Mouse (Mus musculus) embryonic facial prominence, embryonic 10.5 days (tissue): ENCODE results near the gene Gm42674. TPM values are rescaled to one million over a fixed set of nuclear protein-coding genes. Genes with fewer than 3 reads are reported as not detected.

Experiments
- DNase-seq: peaks from one replicate; pipeline ENCODE4 v3.0.0-alpha.2; 2017; ENCODE audit warnings: low spot score
- H3K27ac ChIP-seq: fragments of 300-500 bp; sonication (generic); replicated peaks from 2 replicates; pipeline ENCODE4 v1.5.1; 2016; ENCODE audit warnings: mild to moderate bottlenecking
- H3K27me3 ChIP-seq: fragments of 300-500 bp; sonication (generic); replicated peaks from 2 replicates; pipeline ENCODE4 v1.6.1; 2016; ENCODE audit warnings: low read depth, mild to moderate bottlenecking; ENCODE audit not compliant: poor library complexity, severe bottlenecking
- H3K36me3 ChIP-seq: fragments of 300-500 bp; sonication (generic); replicated peaks from 2 replicates; pipeline ENCODE4 v1.6.1; 2016; ENCODE audit warnings: mild to moderate bottlenecking, moderate library complexity
- H3K4me1 ChIP-seq: fragments of 300-500 bp; sonication (generic); 2 replicates; pipeline ENCODE4 v1.6.1; 2016
- H3K4me3 ChIP-seq: fragments of 300-500 bp; sonication (generic); 2 replicates; pipeline ENCODE4 v1.5.1; 2016; ENCODE audit warnings: mild to moderate bottlenecking, moderate library complexity
- H3K9me3 ChIP-seq: fragments of 300-500 bp; sonication (generic); 2 replicates; pipeline ENCODE4 v1.6.1; 2016; ENCODE audit warnings: mild to moderate bottlenecking
- WGBS: fragments of 180-500 bp; shearing (Covaris S2); methylation state at CpG from one replicate; pipeline ENCODE4 v1.1.7; 2016; 5-methylcytosine and 5-hydroxymethylcytosine counted together
- polyA plus RNA-seq: library from polyadenylated mRNA; unstranded; fragments of >200 nt; fragmentation: Nextera tagmentation; extraction: Ambion mirVana; gene quantifications from 2 replicates; pipeline ENCODE4 v1.2.1, GENCODE M21; 2016

The Gm42674 gene
- polyA plus RNA-seq, 1 experiment from 2014 or later, result not detected

- Histone ChIP-seq H3K4me1 (peaks cover 3% of the 10 kb centered on the region; the same call in 1 of the 2 replicates), H3K4me3 (no peak overlapping the region), H3K27ac (no peak overlapping the region), H3K27me3 (no peaks in the 10 kb centered on the region), H3K9me3 (no peaks in the 10 kb centered on the region), H3K36me3 (no peaks in the 10 kb centered on the region)
- DNase-seq, result no peak
- 77% methylated on average over 2 of the region's 2 CpGs for WGBS
Measured at GRCm38 (mm10) chr3:90629298-90629697, 27.6 kb downstream of the Gm42674 start.

- DNase-seq, result no peak
- 81% methylated on average over 2 of the region's 2 CpGs for WGBS
- no peaks in the 10 kb centered on the region for H3K4me1 ChIP-seq
- H3K27me3 ChIP-seq, result no peaks in the 10 kb centered on the region
- no peak overlapping the region for H3K27ac ChIP-seq
- H3K36me3 ChIP-seq, result no peaks in the 10 kb centered on the region
- no peaks in the 10 kb centered on the region for H3K9me3 ChIP-seq
- no peak overlapping the region for H3K4me3 ChIP-seq
Measured at GRCm38 (mm10) chr3:90631984-90632383, 30.3 kb downstream of the Gm42674 start.

DNA sequence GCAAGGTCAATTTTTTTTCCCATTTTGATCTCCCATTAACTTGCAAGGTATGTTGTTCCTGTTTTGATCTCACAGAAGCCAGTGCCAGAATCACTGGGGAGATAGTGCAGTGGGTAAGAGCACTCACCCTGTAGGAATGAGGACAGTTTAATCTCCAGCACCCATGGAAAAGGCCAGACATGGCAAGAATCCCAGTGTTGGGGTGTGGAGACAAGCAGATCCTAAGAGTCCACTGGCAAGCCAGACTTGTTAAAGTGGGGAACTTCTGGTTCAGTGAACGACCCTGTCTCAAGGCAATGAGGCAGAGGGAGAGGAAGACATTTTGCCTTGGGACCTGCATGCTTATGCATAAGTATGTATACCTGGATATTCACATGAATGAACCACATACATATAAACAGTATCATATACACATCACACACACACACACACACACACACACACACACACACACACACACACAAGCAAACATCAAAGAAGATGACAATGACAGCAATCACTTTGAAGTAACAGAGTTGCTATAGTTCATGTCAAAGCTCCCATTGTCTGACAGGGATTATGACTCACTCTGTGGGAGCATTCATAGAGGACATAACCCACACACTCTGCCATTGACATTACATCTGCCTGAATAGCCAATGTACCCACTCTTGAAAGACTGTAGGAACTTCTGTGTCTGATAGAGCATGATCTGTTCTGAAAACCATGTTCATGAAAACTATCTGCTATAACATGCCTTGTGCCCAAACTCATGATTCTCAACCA, 37.0 kb downstream of the Gm42674 start:
- Histone ChIP-seq H3K36me3 (no peaks in the 10 kb centered on the region), H3K4me1 (no peaks in the 10 kb centered on the region), H3K4me3 (no peak overlapping the region), H3K27ac (no peak overlapping the region), H3K9me3 (no peaks in the 10 kb centered on the region), H3K27me3 (no peaks in the 10 kb centered on the region)
- no peak for DNase-seq
- 70% methylated on average over 1 of the region's 1 CpGs for WGBS

DNA sequence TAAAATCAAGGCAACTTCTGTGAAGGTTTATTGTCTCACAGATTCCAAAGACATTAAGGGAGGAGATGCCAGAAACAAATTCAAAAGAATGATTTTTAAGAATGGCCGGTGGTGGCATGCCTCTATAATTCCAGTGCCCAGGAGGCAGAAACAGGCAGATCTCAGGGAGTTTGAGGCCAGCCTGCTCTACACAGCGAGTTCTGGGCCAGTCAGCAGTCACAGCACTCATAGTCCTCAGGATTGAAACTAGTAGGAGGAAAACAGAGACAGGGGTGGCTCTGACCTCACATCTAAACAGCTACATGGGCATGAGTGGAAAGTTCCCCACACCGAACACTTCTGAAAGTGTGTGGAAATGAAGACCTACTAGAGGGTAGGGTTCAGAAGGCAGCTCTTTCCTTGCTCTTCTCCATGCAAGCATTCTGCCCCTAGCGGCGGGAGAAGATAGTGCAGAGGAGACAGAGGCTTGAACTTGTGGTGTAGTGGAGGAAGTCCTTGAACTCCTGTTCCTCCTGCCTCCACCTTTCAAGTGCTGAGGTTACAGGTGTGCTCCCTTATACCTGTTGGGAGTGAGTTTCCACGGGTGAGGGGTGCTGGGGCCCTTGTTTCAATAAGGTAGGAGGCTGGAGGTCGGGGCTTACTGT, 37.9 kb downstream of the Gm42674 start:
- H3K36me3 ChIP-seq, result no peaks in the 10 kb centered on the region
- WGBS, result 50% methylated on average over 7 of the region's 7 CpGs
- no peaks in the 10 kb centered on the region for H3K27me3 ChIP-seq
- H3K9me3 ChIP-seq, result no peaks in the 10 kb centered on the region
- H3K27ac ChIP-seq, result no peak overlapping the region
- no peaks in the 10 kb centered on the region for H3K4me1 ChIP-seq
- H3K4me3 ChIP-seq, result no peak overlapping the region
- DNase-seq, result peak; percentile 49

DNA sequence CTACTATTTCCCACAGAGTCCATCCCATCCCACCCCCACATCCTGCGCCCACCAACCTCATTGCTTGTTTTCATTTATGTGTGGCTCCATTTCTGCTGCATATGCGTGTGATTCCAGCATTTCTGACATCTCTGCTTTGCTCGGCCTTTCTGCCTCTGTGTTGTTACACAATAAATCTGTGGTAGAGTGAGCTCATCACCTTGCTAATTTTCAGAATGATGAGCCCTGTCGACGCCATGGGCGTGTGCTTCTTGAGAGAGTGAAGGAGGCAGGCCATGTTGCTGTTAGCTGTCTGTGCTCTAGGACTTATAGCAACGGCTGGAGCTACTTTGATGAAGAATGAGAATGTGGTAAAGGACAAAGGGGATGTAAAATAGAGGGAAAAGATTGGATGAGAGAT, 39.3 kb downstream of the Gm42674 start:
- no peak overlapping the region for H3K4me3 ChIP-seq
- 85% methylated on average over 7 of the region's 7 CpGs for WGBS
- H3K9me3 ChIP-seq, result no peaks in the 10 kb centered on the region
- no peak overlapping the region for H3K27ac ChIP-seq
- no peaks in the 10 kb centered on the region for H3K36me3 ChIP-seq
- no peak for DNase-seq
- no peaks in the 10 kb centered on the region for H3K4me1 ChIP-seq
- H3K27me3 ChIP-seq, result no peaks in the 10 kb centered on the region

- H3K36me3 ChIP-seq, result no peaks in the 10 kb centered on the region
- H3K9me3 ChIP-seq, result no peaks in the 10 kb centered on the region
- H3K4me1 ChIP-seq, result no peaks in the 10 kb centered on the region
- H3K27me3 ChIP-seq, result no peaks in the 10 kb centered on the region
- peak; percentile 34 for DNase-seq
- no peak overlapping the region for H3K4me3 ChIP-seq
- WGBS, result 53% methylated on average over 3 of the region's 3 CpGs
- H3K27ac ChIP-seq, result no peak overlapping the region
Measured at GRCm38 (mm10) chr3:90644220-90644619, 42.5 kb downstream of the Gm42674 start.

- H3K27ac ChIP-seq, result no peak overlapping the region
- H3K4me3 ChIP-seq, result no peak overlapping the region
- no peaks in the 10 kb centered on the region for H3K9me3 ChIP-seq
- H3K36me3 ChIP-seq, result no peaks in the 10 kb centered on the region
- H3K27me3 ChIP-seq, result no peaks in the 10 kb centered on the region
- H3K4me1 ChIP-seq, result no peaks in the 10 kb centered on the region
- DNase-seq, result no peak
- 82% methylated on average over 1 of the region's 1 CpGs for WGBS
Measured at GRCm38 (mm10) chr3:90647291-90647690, 45.6 kb downstream of the Gm42674 start.

DNA sequence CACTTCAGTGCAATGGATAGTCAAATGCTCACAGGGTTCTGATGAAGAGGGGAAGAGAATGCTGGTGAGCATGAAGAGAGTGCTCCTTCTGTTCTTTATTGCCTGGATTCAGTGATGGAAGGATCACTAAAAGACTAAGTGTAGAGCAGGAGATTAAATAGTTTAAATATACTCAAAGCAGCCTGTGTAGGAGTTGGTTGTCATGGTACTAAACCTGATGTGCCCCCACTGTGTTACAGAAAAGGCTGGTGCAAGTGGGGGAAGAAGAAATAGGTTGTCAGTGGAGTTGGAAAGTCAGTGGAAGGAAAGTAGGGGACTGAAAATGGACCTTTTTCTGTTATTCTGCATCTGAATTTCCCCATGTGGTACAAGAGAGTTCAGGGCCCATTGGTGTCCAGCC, 47.3 kb downstream of the Gm42674 start:
- H3K27me3 ChIP-seq, result no peaks in the 10 kb centered on the region
- H3K36me3 ChIP-seq, result no peaks in the 10 kb centered on the region
- H3K4me3 ChIP-seq, result no peak overlapping the region
- no peaks in the 10 kb centered on the region for H3K4me1 ChIP-seq
- DNase-seq, result no peak
- H3K9me3 ChIP-seq, result no peaks in the 10 kb centered on the region
- H3K27ac ChIP-seq, result no peak overlapping the region

DNA sequence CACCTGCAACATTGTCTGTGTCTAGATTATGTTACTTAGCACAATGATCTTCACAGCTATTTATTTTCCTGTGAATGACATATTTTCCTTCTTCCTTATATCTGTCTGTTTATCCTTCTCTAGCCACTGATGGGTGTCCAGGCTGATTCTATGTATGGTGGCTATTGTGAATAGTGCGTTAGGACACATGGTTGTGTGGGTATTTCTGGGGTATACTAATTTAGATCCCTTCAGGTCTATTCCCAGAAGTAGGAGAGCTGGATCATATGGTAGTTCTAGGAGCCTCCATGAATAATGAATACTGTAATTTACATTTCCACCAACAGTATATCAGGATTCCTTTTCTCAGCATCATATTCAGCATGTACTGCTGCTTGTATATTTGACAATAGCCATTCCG, 48.1 kb downstream of the Gm42674 start:
- WGBS, result 92% methylated on average over 2 of the region's 2 CpGs
- H3K27me3 ChIP-seq, result no peaks in the 10 kb centered on the region
- H3K27ac ChIP-seq, result no peak overlapping the region
- no peak for DNase-seq
- H3K36me3 ChIP-seq, result no peaks in the 10 kb centered on the region
- no peaks in the 10 kb centered on the region for H3K4me1 ChIP-seq
- no peak overlapping the region for H3K4me3 ChIP-seq
- H3K9me3 ChIP-seq, result no peaks in the 10 kb centered on the region

DNA sequence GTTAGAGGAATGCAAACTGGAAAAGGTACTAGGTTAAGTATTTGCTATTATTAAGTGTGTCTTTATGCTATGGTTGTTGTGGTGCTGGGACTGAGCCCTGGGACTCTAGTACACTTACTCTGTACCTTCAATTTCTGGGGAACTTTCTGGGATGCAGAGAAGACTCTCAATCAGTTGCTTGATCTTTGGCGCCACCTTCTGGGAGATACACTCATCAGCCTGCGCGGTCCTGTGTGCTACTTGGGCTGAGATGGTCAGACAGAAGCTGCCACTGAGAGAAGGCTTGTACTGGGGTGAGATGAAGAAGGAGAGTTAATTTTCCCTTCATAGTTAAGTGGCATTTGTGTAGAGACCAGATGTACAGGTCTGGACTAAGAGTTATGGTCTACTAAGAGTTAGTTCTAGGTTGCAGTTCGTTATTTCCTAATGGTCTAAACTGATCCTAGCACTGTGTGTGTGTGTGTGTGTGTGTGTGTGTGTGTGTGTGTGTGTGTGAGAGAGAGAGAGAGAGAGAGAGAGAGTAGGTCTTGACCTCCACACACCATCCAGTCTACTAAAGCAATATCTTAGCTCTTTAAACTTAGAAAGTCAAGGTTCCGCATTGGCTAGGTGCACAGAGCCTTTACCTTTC, 51.3 kb downstream of the Gm42674 start:
- no peak overlapping the region for H3K4me3 ChIP-seq
- no peaks in the 10 kb centered on the region for H3K4me1 ChIP-seq
- H3K27ac ChIP-seq, result no peak overlapping the region
- 34% methylated on average over 5 of the region's 5 CpGs for WGBS
- no peaks in the 10 kb centered on the region for H3K9me3 ChIP-seq
- H3K27me3 ChIP-seq, result no peaks in the 10 kb centered on the region; the same call in 1 of the 2 replicates
- peak; percentile 78 for DNase-seq
- H3K36me3 ChIP-seq, result no peaks in the 10 kb centered on the region

GRCm38 (mm10) chr3:90653717-90654116, 52.0 kb downstream of the Gm42674 start, which contains the start of gene S100a7a:
Gene S100a7a, plus strand, starts transcription at chr3:90654017.
- no peaks in the 10 kb centered on the region for H3K36me3 ChIP-seq
- no peak within 1 kb of the TSS for H3K27ac ChIP-seq
- H3K9me3 ChIP-seq, result no peaks in the 10 kb centered on the region
- no peak for DNase-seq
- no peaks in the 10 kb centered on the region; the same call in 1 of the 2 replicates for H3K27me3 ChIP-seq
- no peaks in the 10 kb centered on the region for H3K4me1 ChIP-seq
- no peak within 1 kb of the TSS for H3K4me3 ChIP-seq
